Mouse (Mus musculus) forebrain, embryonic 10.5 days (tissue): ENCODE measurements around the gene Prss8. TPM values are rescaled to one million over a fixed set of nuclear protein-coding genes. Genes with fewer than 3 reads are reported as not detected.
"Not testable (repeated sequence)": the region's sequence is repeated elsewhere in the genome, so short reads cannot be mapped to it uniquely, and the experiment has no call there.

ENCODE experiments used
- DNase-seq: peaks from one replicate; pipeline ENCODE4 v3.0.0-alpha.2; 2017; ENCODE audit warnings: low spot score; ENCODE audit errors: extremely low spot score
- H3K27ac ChIP-seq: fragments of 300-500 bp; sonication (generic); 2 replicates; pipeline ENCODE4 v1.5.1; 2016; ENCODE audit warnings: mild to moderate bottlenecking
- H3K27me3 ChIP-seq: fragments of 300-500 bp; sonication (generic); 2 replicates; pipeline ENCODE4 v1.6.1; 2016; ENCODE audit warnings: mild to moderate bottlenecking; ENCODE audit not compliant: poor library complexity, severe bottlenecking
- H3K36me3 ChIP-seq: fragments of 300-500 bp; sonication (generic); replicated peaks from 2 replicates; pipeline ENCODE4 v1.6.1; 2016; ENCODE audit warnings: mild to moderate bottlenecking, moderate library complexity
- H3K4me1 ChIP-seq: fragments of 300-500 bp; sonication (generic); 2 replicates; pipeline ENCODE4 v1.6.1; 2016
- H3K4me3 ChIP-seq: fragments of 300-500 bp; sonication (generic); 2 replicates; pipeline ENCODE4 v1.5.1; 2016; ENCODE audit warnings: mild to moderate bottlenecking, moderate library complexity
- H3K9me3 ChIP-seq: fragments of 300-500 bp; sonication (generic); 2 replicates; pipeline ENCODE4 v1.6.1; 2016; ENCODE audit warnings: mild to moderate bottlenecking, moderate library complexity
- WGBS: fragments of 180-500 bp; shearing (Covaris S2); methylation state at CpG from one replicate; pipeline ENCODE4 v1.1.7; 2016; 5-methylcytosine and 5-hydroxymethylcytosine counted together
- polyA plus RNA-seq: library from polyadenylated mRNA; unstranded; fragments of >200 nt; fragmentation: Nextera tagmentation; extraction: Ambion mirVana; gene quantifications from 2 replicates; pipeline ENCODE4 v1.2.1, GENCODE M21; 2016

Gene Prss8
- polyA plus RNA-seq, 1 experiment from 2014 or later = 5.9 TPM

GRCm38 (mm10) chr7:127899997-127900396 is 29.9 kb downstream of the Prss8 start:
- peaks cover 2% of the 10 kb centered on the region for H3K36me3 ChIP-seq
- H3K4me3 ChIP-seq = no peak overlapping the region
- no peaks in the 10 kb centered on the region for H3K9me3 ChIP-seq
- no peak for DNase-seq
- 45% methylated on average over 7 of the region's 7 CpGs for WGBS
- H3K27me3 ChIP-seq = no peaks in the 10 kb centered on the region
- H3K27ac ChIP-seq = no peak overlapping the region
- H3K4me1 ChIP-seq = peaks cover 19% of the 10 kb centered on the region

DNA sequence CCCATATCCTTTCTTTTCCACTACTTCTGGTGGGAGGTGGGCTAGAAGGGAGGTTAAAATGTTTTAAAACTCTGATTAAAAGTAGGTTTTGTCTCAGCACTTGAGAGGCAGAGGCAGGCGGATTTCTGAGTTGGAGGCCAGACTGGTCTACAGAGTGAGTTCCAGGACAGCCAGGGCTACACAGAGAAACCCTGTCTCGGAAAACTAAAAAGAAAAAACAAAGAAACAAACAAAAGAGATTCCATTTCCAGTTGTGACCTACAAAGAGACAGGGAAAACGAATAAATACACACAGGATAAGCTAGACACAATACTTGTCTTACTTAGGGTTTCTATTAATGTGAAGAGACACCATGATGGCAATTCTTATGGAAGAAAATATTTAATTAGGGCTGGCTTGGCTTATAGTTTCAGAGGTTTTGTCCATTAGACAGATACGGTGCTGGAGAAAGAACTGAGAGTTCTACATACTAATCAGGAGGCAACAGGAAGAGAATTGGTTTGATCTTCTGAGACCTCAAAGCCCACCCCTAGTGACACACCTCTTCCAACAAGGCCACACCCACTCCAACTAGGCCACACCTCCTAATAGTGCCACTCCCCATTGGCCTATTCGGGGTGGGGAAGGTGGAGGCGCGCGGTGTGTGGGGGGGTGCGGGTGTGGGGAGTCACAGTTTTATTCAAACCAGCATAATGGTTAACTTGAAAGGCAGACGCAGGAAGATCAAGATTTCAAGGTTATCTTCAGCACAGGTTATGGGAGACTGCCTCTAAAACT is 31.5 kb downstream of the Prss8 start:
- peaks cover 19% of the 10 kb centered on the region for H3K4me1 ChIP-seq
- H3K4me3 ChIP-seq = no peak overlapping the region
- no peaks in the 10 kb centered on the region for H3K9me3 ChIP-seq
- H3K27me3 ChIP-seq = no peaks in the 10 kb centered on the region
- H3K27ac ChIP-seq = no peak overlapping the region
- DNase-seq = no peak
- 38% methylated on average over 10 of the region's 10 CpGs for WGBS
- H3K36me3 ChIP-seq = peaks cover 3% of the 10 kb centered on the region

GRCm38 (mm10) chr7:127897542-127897941 is 32.4 kb downstream of the Prss8 start:
- Histone ChIP-seq H3K4me3 (no peak overlapping the region), H3K4me1 (peaks cover 19% of the 10 kb centered on the region), H3K27me3 (no peaks in the 10 kb centered on the region), H3K27ac (no peak overlapping the region), H3K9me3 (no peaks in the 10 kb centered on the region), H3K36me3 (peaks cover 12% of the 10 kb centered on the region)
- no peak for DNase-seq
- 92% methylated on average over 7 of the region's 7 CpGs for WGBS

DNA sequence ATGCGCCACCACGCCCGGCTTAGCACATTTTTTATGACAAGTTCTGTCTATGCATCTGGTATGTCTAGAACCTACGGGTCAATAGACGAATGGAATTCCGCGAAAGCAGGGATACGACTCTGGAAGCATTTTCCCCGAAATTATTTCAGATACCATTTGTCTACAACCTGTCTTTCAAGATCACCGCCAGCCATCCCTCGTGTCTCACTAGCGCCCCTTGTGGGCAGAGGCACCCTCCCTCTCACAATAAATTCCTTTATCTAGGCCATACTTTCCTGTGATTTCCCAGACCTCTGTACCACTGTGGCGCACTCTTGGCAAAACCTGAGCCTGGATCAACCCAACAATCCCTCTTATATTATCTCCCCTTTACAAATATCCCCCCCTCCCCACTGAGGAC is 33.5 kb downstream of the Prss8 start:
- no peak overlapping the region for H3K27ac ChIP-seq
- WGBS = 61% methylated on average over 13 of the region's 13 CpGs
- H3K4me3 ChIP-seq = no peak overlapping the region
- peaks cover 19% of the 10 kb centered on the region for H3K4me1 ChIP-seq
- H3K9me3 ChIP-seq = no peaks in the 10 kb centered on the region
- no peaks in the 10 kb centered on the region for H3K27me3 ChIP-seq
- DNase-seq = peak; percentile 50
- peaks cover 23% of the 10 kb centered on the region for H3K36me3 ChIP-seq

DNA sequence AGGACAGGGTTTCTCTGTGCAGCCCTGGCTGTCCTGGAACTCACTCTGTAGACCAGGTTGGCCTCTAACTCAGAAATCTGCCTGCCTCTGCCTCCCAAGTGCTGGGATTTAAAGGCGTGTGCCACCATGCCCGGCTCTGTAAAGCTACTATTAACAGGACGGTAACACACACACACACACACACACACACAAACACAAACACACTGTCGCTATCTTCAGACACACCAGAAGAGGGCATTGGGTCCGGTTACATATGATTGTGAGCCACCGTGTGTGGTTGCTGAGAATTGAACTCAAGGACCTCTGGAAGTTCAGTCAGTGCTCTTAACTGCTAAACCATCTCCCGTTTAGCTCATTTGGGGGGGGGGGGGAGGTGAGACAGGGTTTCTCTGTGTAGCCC is 34.0 kb downstream of the Prss8 start:
- Histone ChIP-seq H3K4me3 (peak overlapping the region; percentile 60), H3K27ac (0 out of 2 replicates have a peak overlapping the region, but pooled peaks have one; percentile 78), H3K4me1 (peaks cover 19% of the 10 kb centered on the region), H3K36me3 (peaks cover 27% of the 10 kb centered on the region)
- H3K9me3 ChIP-seq, H3K27me3 ChIP-seq, DNase-seq: not testable (repeated sequence)
- WGBS = 70% methylated on average over 7 of the region's 7 CpGs

DNA sequence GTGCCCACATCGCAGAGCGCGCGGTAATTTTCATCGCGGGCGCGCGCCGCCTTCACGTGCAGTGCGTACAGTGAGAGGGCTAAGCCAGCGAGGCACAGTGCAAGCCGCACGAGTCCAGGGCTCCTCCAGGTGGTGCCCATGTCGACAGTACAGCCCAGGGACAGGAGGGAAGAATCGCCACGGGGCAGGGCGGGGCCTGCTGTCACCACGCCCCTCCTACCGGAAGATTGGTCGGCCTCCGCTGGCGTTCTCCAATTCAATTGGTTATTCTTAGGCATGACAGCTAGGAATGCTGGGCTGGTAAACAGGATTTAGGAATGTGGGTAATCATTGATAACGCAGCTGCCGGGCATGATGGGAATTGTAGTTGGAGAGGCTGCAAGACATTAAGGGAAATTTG is 34.5 kb downstream of the Prss8 start, which contains the start of the genes Gm21974 and Vkorc1:
TSS of gene Gm21974 (minus strand) at position 13 of the 400 bp plus-strand sequence.
TSS of gene Vkorc1 (minus strand) at position 176 of the 400 bp plus-strand sequence.
- under 1% methylated on average over 26 of the region's 26 CpGs for WGBS
- Histone ChIP-seq H3K36me3 (peaks cover 31% of the 10 kb centered on the region), H3K27me3 (no peaks in the 10 kb centered on the region), H3K4me3 (peak within 1 kb of the TSS; percentile 60), H3K9me3 (no peaks in the 10 kb centered on the region), H3K27ac (peak within 1 kb of the TSS; percentile 78), H3K4me1 (peaks cover 19% of the 10 kb centered on the region)
- peak; percentile 90 for DNase-seq

DNA sequence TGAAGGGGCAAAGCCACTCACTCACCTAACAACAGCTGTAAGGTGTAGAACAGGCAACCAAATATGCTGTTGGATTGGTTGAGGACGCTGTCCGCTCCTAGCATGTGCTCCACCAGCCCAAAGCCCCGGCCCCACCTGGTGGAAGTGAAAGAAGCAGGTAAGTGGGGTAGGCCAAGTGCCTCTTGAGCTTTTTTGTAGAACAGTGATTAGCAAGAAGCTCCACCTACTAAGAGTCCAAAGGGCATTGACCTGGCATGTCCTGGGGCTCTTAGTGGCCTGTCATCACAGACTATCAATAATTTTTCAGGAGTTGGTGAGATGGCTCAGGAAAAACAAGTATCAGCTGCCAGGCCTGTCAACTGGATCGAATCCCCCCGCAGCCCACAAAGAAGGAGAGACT is 35.4 kb downstream of the Prss8 start:
- H3K27ac ChIP-seq = no peak overlapping the region
- no peaks in the 10 kb centered on the region for H3K27me3 ChIP-seq
- H3K36me3 ChIP-seq = peaks cover 41% of the 10 kb centered on the region
- H3K4me1 ChIP-seq = peaks cover 19% of the 10 kb centered on the region
- H3K9me3 ChIP-seq = no peaks in the 10 kb centered on the region
- 93% methylated on average over 5 of the region's 5 CpGs for WGBS
- peak overlapping the region; percentile 60 for H3K4me3 ChIP-seq
- DNase-seq = no peak

- H3K9me3 ChIP-seq = no peaks in the 10 kb centered on the region
- H3K4me1 ChIP-seq = peaks cover 19% of the 10 kb centered on the region
- H3K27me3 ChIP-seq = no peaks in the 10 kb centered on the region
- 29% methylated on average over 4 of the region's 4 CpGs for WGBS
- H3K27ac ChIP-seq = no peak within 1 kb of the TSS
- DNase-seq = no peak
- peaks cover 78% of the 10 kb centered on the region for H3K36me3 ChIP-seq
- H3K4me3 ChIP-seq = no peak within 1 kb of the TSS
Observed at GRCm38 (mm10) chr7:127890798-127891197, 39.1 kb downstream of the Prss8 start, which contains the start of gene Prss53. TSS of gene Prss53 (minus strand) at chr7:127890970.

DNA sequence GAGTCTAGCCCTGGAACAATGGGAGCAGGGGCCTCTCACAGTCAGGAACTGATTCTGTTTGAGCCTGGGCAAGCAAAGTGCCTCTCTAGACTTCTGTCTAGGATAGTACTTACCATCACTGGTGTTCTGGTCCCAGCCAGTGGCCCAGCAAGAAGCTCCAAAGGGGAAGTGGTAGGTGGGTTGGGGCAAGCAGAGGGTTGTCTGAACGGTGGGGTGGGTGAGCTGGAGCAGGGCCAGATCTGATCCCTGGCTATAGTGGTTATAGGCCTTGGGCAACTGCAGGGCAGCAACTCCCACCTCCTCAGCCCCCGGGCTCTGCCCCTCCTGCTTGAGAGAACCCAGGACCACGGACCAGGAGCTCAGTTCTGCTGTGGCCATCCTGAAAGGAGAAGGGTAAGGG is 41.1 kb downstream of the Prss8 start:
- H3K27ac ChIP-seq = no peak overlapping the region
- WGBS = 81% methylated on average over 3 of the region's 3 CpGs
- no peaks in the 10 kb centered on the region for H3K27me3 ChIP-seq
- peaks cover 13% of the 10 kb centered on the region for H3K4me1 ChIP-seq
- no peak for DNase-seq
- peaks cover 97% of the 10 kb centered on the region for H3K36me3 ChIP-seq
- no peak overlapping the region for H3K4me3 ChIP-seq
- no peaks in the 10 kb centered on the region for H3K9me3 ChIP-seq

DNA sequence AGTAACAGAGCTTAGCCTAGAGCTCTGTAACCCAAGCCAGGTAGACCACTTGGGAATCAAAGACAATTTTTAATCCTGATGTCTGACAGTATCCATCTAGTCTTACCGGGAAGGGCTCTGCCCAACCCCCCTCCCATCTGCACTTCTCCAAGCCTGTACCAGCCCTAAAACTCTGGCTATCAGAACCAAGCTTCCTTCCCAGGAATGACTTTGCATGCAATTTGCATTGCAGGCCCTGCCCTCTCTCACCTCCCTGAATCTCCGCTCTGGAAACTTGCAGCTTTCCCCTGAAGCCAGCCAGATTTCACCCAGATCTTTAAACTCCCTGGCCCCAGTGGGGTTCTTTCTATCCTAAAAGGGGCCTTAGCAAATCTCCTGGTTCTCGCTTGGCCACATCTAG is 42.1 kb downstream of the Prss8 start:
- Histone ChIP-seq H3K36me3 (peaks cover 98% of the 10 kb centered on the region), H3K27me3 (no peaks in the 10 kb centered on the region), H3K4me1 (peaks cover 15% of the 10 kb centered on the region), H3K9me3 (no peaks in the 10 kb centered on the region), H3K27ac (no peak overlapping the region), H3K4me3 (no peak overlapping the region)
- DNase-seq = no peak
- 89% methylated on average over 3 of the region's 3 CpGs for WGBS

- WGBS = 93% methylated on average over 8 of the region's 8 CpGs
- peaks cover 19% of the 10 kb centered on the region for H3K4me1 ChIP-seq
- no peaks in the 10 kb centered on the region for H3K9me3 ChIP-seq
- H3K4me3 ChIP-seq = no peak overlapping the region
- DNase-seq = no peak
- H3K27ac ChIP-seq = no peak overlapping the region
- no peaks in the 10 kb centered on the region for H3K27me3 ChIP-seq
- H3K36me3 ChIP-seq = peaks cover 98% of the 10 kb centered on the region
Observed at GRCm38 (mm10) chr7:127887191-127887590, 42.7 kb downstream of the Prss8 start.

GRCm38 (mm10) chr7:127886551-127886950 is 43.4 kb downstream of the Prss8 start:
- H3K27me3 ChIP-seq = no peaks in the 10 kb centered on the region
- WGBS = 92% methylated on average over 6 of the region's 6 CpGs
- H3K36me3 ChIP-seq = peaks cover 98% of the 10 kb centered on the region
- no peak overlapping the region for H3K27ac ChIP-seq
- no peak for DNase-seq
- no peaks in the 10 kb centered on the region for H3K9me3 ChIP-seq
- no peak overlapping the region for H3K4me3 ChIP-seq
- peaks cover 19% of the 10 kb centered on the region for H3K4me1 ChIP-seq

DNA sequence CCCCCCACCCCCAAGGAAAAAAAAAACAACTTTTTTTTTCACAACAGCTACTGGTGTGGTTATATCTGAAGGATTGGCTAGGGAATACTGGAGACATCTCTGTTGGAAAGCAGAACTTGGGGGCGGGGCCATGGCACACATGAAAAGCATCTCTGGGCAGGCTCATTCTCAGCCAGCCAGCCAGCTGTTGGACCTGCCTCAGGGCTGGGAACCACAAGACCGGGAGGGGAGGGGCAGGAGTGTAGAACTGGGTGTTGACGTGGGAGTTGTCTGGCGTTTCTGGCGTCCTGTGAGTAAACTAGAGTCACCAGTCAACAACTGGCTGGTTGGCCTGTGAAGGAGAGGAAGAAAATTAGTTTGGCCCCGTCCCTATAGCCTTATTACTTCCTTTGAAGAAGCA is 44.0 kb downstream of the Prss8 start:
- Histone ChIP-seq H3K36me3 (peaks cover 100% of the 10 kb centered on the region), H3K27me3 (no peaks in the 10 kb centered on the region), H3K4me3 (no peak overlapping the region), H3K9me3 (no peaks in the 10 kb centered on the region), H3K4me1 (peaks cover 19% of the 10 kb centered on the region), H3K27ac (no peak overlapping the region)
- 84% methylated on average over 6 of the region's 6 CpGs for WGBS
- no peak for DNase-seq
